Mouse (Mus musculus) hindlimb bud, embryonic 11.5 days (tissue): ENCODE data around the gene Usp40.
A peak's percentile ranks its signal among the peaks of the same experiment; 100 is the strongest.
"Not testable (repeated sequence)": the region's sequence is repeated elsewhere in the genome, so short reads cannot be mapped to it uniquely, and the experiment has no call there.

ENCODE experiments used
- DNase-seq: peaks from one replicate; pipeline ENCODE4 v3.0.0-alpha.2; 2012; ENCODE audit warnings: low read depth, low spot score; ENCODE audit errors: extremely low spot score

The Usp40 gene

GRCm38 (mm10) chr1:88008211-88008697 lies at the start of gene Usp40:
Usp40 (minus strand) TSS chr1:88008551.
- peak; percentile 67 for DNase-seq

- no peak for DNase-seq
Measured at GRCm38 (mm10) chr1:88055088-88055487, 46.7 kb upstream of the Usp40 start, which contains the start of gene Ugt1a10. Ugt1a10 (plus strand) TSS chr1:88055388.

- not testable (repeated sequence) for DNase-seq
Measured at GRCm38 (mm10) chr1:88047408-88047807, 39.1 kb upstream of the Usp40 start.

GRCm38 (mm10) chr1:88044832-88045437 lies 36.6 kb upstream of the Usp40 start:
- DNase-seq = not testable (repeated sequence)

- DNase-seq = not testable (repeated sequence)
Measured at GRCm38 (mm10) chr1:88043044-88043443, 34.7 kb upstream of the Usp40 start.

GRCm38 (mm10) chr1:88025244-88025643 lies 16.9 kb upstream of the Usp40 start:
- DNase-seq = not testable (repeated sequence)

- no peak for DNase-seq
Measured at GRCm38 (mm10) chr1:88015371-88015770, 7.0 kb upstream of the Usp40 start.

- no peak for DNase-seq
Measured at GRCm38 (mm10) chr1:88014671-88015070, 6.3 kb upstream of the Usp40 start.

- no peak for DNase-seq
Measured at GRCm38 (mm10) chr1:88014194-88014593, 5.8 kb upstream of the Usp40 start.

GRCm38 (mm10) chr1:88013726-88014125 lies 5.4 kb upstream of the Usp40 start:
- DNase-seq = no peak

- no peak for DNase-seq
Measured at GRCm38 (mm10) chr1:88009521-88009920, 1.2 kb upstream of the Usp40 start.

GRCm38 (mm10) chr1:88008735-88009134 lies 384 bp upstream of the Usp40 start:
- DNase-seq = no peak

- DNase-seq = peak; percentile 22
Measured at GRCm38 (mm10) chr1:88007692-88008210, 600 bp downstream of the Usp40 start.

- DNase-seq = no peak
Measured at GRCm38 (mm10) chr1:87992716-87993115, 15.6 kb downstream of the Usp40 start.

GRCm38 (mm10) chr1:87982291-87982690 lies 26.1 kb downstream of the Usp40 start:
- no peak for DNase-seq

GRCm38 (mm10) chr1:87970381-87970780 lies 38.0 kb downstream of the Usp40 start:
- no peak for DNase-seq

- DNase-seq = no peak
Measured at GRCm38 (mm10) chr1:87961459-87962167, 46.7 kb downstream of the Usp40 start.

GRCm38 (mm10) chr1:87960752-87961151 lies 47.6 kb downstream of the Usp40 start:
- DNase-seq = no peak

GRCm38 (mm10) chr1:87959998-87960431 lies 48.3 kb downstream of the Usp40 start:
- DNase-seq = no peak

GRCm38 (mm10) chr1:87959532-87959931 lies 48.8 kb downstream of the Usp40 start:
- no peak for DNase-seq

- no peak for DNase-seq
Measured at GRCm38 (mm10) chr1:87958931-87959330, 49.4 kb downstream of the Usp40 start.

- no peak for DNase-seq
Measured at GRCm38 (mm10) chr1:87953073-87953472, 55.3 kb downstream of the Usp40 start.
